Mouse (Mus musculus) heart, adult 2 months (tissue): ENCODE results near the gene Catsperz.

Experiments used
- CTCF ChIP-seq: fragments of 200-600 bp; IDR thresholded peaks from 2 replicates; pipeline ENCODE4 v1.8.1; 2022; ENCODE audit warnings: antibody characterized with exemption, mild to moderate bottlenecking, moderate library complexity
- EP300 ChIP-seq: fragments of 200-500 bp; IDR thresholded peaks from 2 replicates; pipeline ENCODE4 v1.6.1; 2011; ENCODE audit warnings: low read depth, low read length, control low read depth; ENCODE audit not compliant: insufficient read depth

DNA sequence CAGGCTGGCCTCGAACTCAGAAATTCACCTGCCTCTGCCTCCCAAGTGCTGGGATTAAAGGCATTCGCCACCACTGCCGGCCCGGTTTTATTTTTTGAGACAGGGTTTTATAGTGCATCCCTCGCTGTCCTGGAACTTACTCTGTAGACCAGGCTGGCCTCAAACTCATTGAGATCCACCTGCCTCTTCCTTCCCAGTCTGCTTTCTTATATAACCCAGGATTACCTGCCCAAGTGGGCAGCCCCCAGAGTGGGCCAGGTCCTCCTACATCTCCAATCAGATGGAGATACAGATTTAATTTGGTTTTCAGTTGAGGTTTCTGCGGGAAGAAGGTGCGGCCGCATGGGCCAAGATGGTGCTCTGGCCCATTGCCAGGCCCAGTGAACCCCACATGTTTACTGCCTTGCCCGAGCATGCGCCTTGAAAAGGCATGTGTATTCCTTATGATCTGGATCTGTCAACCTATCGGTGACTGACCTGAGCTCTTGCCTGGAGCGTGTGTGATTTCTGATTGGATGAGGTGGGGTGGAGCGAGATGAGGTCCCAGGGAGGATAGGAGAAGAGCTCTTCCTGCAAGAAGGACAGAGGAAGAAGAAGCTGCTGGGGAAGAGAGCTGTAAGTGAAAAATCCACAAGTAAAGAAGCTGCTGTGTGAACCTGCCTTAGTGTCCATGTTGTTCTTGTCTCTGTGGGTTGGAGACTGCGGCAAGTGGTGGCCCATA lies 31.3 kb downstream of the Catsperz start:
- TF ChIP-seq EP300 (no peak), CTCF (no peak)
